Mouse (Mus musculus): ENCODE data around the gene Cxcl12.
A peak's percentile ranks its signal among the peaks of the same experiment; 100 is the strongest.

The Cxcl12 gene

GRCm38 (mm10) chr6:117168321-117169011 lies at the start of gene Cxcl12:
Cxcl12 (plus strand) TSS chr6:117168535.
- DNase-seq: peak; percentile 16 to 27

DNA sequence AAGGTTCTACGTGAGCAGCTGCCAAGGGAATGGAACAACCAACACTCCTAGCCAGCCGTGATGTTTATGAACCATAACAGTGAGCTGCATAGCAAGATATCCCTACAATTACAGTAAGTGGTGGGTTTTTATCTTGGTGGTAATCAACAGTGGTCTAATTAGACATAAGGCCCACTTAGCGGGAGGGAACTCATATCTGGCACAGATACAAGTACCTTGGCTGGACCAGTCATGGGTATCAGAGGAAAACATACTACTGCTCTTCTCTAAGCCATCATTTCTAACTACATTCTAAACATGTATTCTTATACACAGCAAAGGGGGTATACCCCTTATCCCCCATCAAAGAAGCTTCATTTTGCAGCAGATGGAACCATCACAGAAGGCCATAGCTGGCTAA lies 46.3 kb upstream of the Cxcl12 start:
- no peak for DNase-seq

DNA sequence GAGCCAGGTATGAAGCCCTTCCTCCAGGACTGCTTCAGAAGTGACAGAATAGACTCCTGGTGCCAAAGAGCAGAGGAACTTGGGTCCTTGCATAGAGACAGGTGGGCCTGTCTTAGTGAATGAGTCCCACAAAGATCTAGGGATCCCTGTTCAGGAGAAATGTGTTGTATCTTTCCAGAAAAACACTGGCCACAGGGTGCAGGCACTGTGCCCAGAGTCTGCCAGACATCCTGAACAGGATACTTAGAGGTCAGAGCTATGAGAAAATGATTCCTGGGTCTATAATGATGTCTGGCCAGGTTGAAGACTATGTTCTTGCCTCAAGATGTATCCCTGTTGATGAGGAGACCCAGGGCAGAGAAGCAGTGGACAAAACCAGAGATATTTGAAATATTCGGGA lies 42.0 kb upstream of the Cxcl12 start:
- DNase-seq: no peak

DNA sequence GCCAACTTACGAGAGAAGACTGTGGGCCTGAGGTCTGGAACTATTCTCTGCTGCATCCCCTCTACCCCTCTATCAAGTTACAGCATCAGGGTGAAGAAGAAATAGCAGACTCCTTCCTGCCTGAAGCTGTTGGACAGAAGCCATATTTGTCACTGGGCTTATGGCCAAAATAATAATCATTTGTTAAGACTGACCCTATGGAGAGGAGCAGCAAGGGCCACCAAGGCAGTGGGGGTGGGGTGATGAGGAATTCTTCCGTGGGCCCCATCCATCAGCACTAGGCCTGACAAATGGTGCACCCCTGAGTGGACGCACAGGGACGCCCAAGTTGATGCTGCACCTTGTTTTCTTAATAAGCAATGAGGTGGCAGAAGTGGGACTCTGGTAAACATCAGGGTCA lies 38.9 kb upstream of the Cxcl12 start:
- no peak for DNase-seq

GRCm38 (mm10) chr6:117130680-117131111 lies 37.6 kb upstream of the Cxcl12 start:
- DNase-seq: no peak

DNA sequence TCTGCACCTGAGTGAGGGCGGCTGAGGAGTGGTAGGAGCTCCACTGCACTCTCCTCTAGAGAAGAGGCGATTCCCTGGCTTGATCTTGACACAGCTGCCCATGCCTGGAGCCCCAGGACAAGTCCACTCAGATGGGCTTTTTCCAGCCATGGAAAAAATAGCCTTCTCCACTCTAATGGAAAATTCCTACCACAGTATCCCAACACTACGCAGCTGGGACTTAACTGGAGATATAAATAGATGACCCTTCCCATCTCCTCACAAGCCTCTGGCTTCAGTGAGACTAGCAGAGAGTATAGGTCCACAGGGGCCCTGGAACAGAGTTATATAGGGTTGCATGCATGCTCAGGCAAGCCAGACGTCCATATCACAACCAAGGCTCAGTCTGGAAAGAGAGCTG lies 33.8 kb upstream of the Cxcl12 start:
- DNase-seq: no peak

- no peak for DNase-seq
Observed at GRCm38 (mm10) chr6:117137735-117138134, 30.6 kb upstream of the Cxcl12 start.

DNA sequence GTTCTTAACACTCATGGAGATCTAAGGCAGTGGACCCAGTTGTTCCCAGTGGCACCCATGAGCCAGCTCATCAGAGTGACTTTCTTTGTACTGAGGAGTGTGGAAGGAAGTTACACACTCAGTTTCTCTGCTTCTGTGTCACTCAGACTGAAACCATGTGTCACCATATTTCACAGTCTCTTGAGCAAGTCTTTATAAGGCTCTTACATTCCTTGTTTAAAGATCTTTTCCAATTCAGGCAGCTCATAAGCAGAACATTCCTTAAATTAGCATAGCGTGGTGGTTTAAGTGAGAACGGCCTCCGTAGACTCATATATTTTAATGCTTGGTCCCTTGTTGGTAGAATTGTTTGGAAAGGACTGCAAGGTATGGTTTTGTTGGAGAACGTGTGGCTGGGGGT lies 27.4 kb upstream of the Cxcl12 start:
- no peak for DNase-seq

- no peak for DNase-seq
Observed at GRCm38 (mm10) chr6:117146951-117147350, 21.4 kb upstream of the Cxcl12 start.

GRCm38 (mm10) chr6:117151484-117152149 lies 16.7 kb upstream of the Cxcl12 start:
- no peak for DNase-seq

DNA sequence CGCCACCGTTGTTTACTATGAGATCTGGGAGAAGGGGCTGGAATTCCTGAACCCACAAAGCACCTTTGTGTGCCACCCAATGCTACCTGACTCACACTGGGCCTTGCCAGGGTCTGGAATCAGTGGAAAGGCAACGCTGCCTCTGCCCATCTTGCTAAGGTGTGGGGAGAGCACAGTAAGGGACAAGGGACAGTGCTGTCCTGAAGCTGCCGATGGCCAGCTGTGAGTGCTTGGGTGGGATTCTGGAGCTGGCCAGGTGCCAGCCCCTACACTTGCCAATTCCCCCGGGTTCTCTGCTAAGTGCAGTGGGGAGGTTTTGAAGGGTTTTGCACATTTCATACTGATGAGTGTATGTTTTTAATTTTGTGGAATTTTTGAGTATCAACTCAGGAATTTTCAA lies 15.3 kb upstream of the Cxcl12 start:
- DNase-seq: no peak

DNA sequence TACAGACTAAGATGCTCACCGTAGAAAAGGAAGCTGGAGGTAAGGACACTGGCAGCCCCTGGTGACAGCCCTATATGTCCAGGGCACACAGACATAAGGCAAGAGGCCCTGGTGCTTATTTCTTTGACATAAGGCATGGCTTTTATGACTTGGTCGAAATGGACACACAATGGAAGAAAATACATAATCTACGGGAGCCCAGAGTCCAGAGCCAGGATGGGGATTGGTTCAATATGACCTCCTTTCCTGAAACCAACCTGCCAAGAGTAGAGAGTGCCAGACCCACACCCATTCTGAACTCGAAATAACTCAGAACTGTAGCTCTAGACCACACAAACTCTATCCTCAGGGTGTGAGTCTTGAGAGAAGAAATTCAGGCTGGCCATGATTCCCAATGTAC lies 11.5 kb upstream of the Cxcl12 start:
- DNase-seq: no peak

GRCm38 (mm10) chr6:117159710-117160690 lies 8.3 kb upstream of the Cxcl12 start:
- no peak for DNase-seq

DNA sequence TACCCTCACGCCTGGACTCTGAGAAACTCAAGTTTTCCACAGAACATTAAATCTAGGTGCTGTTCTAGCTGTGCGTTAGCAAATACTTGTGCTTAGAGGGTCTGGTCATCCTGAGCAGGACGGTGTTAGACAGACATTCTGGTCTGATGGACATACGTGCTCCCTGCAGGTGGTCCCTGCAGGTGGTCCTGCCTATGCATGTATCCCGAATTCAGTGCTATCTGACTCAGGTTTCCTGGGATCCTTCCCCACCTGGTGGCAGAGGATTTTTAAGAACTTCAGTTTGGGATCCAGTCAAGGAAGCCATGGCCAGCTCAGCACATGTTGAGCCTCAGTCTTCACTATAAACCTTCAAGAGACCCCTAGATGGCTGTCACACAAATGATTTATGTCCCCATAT lies 4.8 kb upstream of the Cxcl12 start:
- DNase-seq: no peak

GRCm38 (mm10) chr6:117166581-117167425 lies 1.5 kb upstream of the Cxcl12 start:
- DNase-seq: peak; percentile 27 to 69

GRCm38 (mm10) chr6:117167426-117167730 lies 957 bp upstream of the Cxcl12 start:
- DNase-seq: no peak

- DNase-seq: no peak
Observed at GRCm38 (mm10) chr6:117169051-117169909, 945 bp downstream of the Cxcl12 start.

- DNase-seq: no peak
Observed at GRCm38 (mm10) chr6:117169910-117170747, 1.8 kb downstream of the Cxcl12 start.

- DNase-seq: no peak
Observed at GRCm38 (mm10) chr6:117172358-117172757, 4.0 kb downstream of the Cxcl12 start.

DNA sequence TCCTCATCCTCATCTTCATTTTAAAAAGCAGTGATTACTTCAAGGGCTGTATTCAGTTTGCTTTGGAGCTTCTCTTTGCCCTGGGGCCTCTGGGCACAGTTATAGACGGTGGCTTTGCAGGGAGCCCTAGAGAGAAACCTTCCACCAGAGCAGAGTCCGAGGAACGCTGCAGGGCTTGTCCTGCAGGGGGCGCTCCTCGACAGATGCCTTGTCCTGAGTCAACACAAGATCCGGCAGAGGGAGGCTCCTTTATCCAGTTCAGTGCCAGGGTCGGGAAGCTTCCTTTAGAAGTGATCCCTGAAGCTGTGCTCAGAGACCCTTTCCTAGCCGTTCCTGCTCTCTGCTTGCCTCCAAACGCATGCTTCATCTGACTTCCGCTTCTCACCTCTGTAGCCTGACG lies 5.5 kb downstream of the Cxcl12 start:
- DNase-seq: peak in 1 of 2 experiments; percentile 52

All from spleen, adult 18-20 months (tissue).